Mouse (Mus musculus) C2C12 (cell line): ENCODE results near the gene Numa1.

Experiments used
- CTCF ChIP-seq: IDR thresholded peaks from one replicate; pipeline ENCODE4 v1.5.1; 2011; ENCODE audit not compliant: control insufficient read depth, insufficient read depth, insufficient read length
- MAX ChIP-seq: IDR thresholded peaks from one replicate; pipeline ENCODE4 v1.6.1; 2011; ENCODE audit warnings: mild to moderate bottlenecking, control low read depth
- MYOD1 ChIP-seq: IDR thresholded peaks from one replicate; pipeline ENCODE4 v1.6.1; 2011; ENCODE audit warnings: low read depth; ENCODE audit not compliant: control insufficient read depth, insufficient read length
- USF1 ChIP-seq: IDR thresholded peaks from one replicate; pipeline ENCODE4 v1.6.1; 2011; ENCODE audit warnings: low read depth, mild to moderate bottlenecking, control low read depth, moderate library complexity

- TF ChIP-seq CTCF: no peak
- TF ChIP-seq USF1: no peak
- no peak for TF ChIP-seq MAX
- no peak for TF ChIP-seq MYOD1
Measured at GRCm38 (mm10) chr7:101928093-101928492, 5.8 kb upstream of the Numa1 start.
